Mouse (Mus musculus) neural tube, embryonic 12.5 days (tissue): ENCODE measurements around the gene Klhdc4. TPM values are rescaled to one million over a fixed set of nuclear protein-coding genes. Genes with fewer than 3 reads are reported as not detected.

Experiments used
- ATAC-seq: fragments of 200-750 bp; cut with Nextera tagmentation; 2 replicates; pipeline ENCODE4 v1.8.0; 2017; ENCODE audit warnings: low read depth, mild to moderate bottlenecking, moderate TSS enrichment, moderate library complexity; ENCODE audit not compliant: low FRiP score
- H3K27ac ChIP-seq: fragments of 300-500 bp; sonication (generic); 2 replicates; pipeline ENCODE4 v1.5.1; 2016
- H3K27me3 ChIP-seq: fragments of 300-500 bp; sonication (generic); replicated peaks from 2 replicates; pipeline ENCODE4 v1.6.1; 2016; ENCODE audit warnings: mild to moderate bottlenecking
- H3K36me3 ChIP-seq: fragments of 300-500 bp; sonication (generic); 2 replicates; pipeline ENCODE4 v1.6.1; 2016; ENCODE audit warnings: mild to moderate bottlenecking
- H3K4me1 ChIP-seq: fragments of 300-500 bp; sonication (generic); 2 replicates; pipeline ENCODE4 v1.6.1; 2016
- H3K4me2 ChIP-seq: fragments of 300-500 bp; sonication (generic); replicated peaks from 2 replicates; pipeline ENCODE4 v1.6.1; 2016; ENCODE audit warnings: mild to moderate bottlenecking
- H3K4me3 ChIP-seq: fragments of 300-500 bp; sonication (generic); 2 replicates; pipeline ENCODE4 v1.5.1; 2016
- H3K9ac ChIP-seq: fragments of 300-500 bp; sonication (generic); 2 replicates; pipeline ENCODE4 v1.6.1; 2016; ENCODE audit warnings: mild to moderate bottlenecking
- H3K9me3 ChIP-seq: fragments of 300-500 bp; sonication (generic); 2 replicates; pipeline ENCODE4 v1.6.1; 2016; ENCODE audit warnings: mild to moderate bottlenecking
- WGBS: fragments of 180-500 bp; shearing (Covaris S2); methylation state at CpG from one replicate; pipeline ENCODE4 v1.1.7; 2016; 5-methylcytosine and 5-hydroxymethylcytosine counted together
- polyA plus RNA-seq: library from polyadenylated mRNA; unstranded; fragments of >200 nt; fragmentation: Nextera tagmentation; extraction: Ambion mirVana; gene quantifications from 2 replicates; pipeline ENCODE4 v1.2.1, GENCODE M21; 2016

The Klhdc4 gene
- polyA plus RNA-seq, 1 experiment from 2014 or later, result 47.7 TPM

GRCm38 (mm10) chr8:121821770-121822169 is 7.6 kb downstream of the Klhdc4 start:
- no peak overlapping the region for H3K4me3 ChIP-seq
- H3K27me3 ChIP-seq, result no peaks in the 10 kb centered on the region
- WGBS, result 93% methylated on average over 9 of the region's 9 CpGs
- peaks cover 18% of the 10 kb centered on the region for H3K36me3 ChIP-seq
- no peaks in the 10 kb centered on the region for H3K9me3 ChIP-seq
- H3K27ac ChIP-seq, result no peak overlapping the region
- H3K4me1 ChIP-seq, result no peaks in the 10 kb centered on the region
- H3K9ac ChIP-seq, result no peak overlapping the region
- H3K4me2 ChIP-seq, result no peak overlapping the region
- no peak for ATAC-seq

GRCm38 (mm10) chr8:121821320-121821719 is 8.0 kb downstream of the Klhdc4 start:
- H3K27me3 ChIP-seq, result no peaks in the 10 kb centered on the region
- no peak overlapping the region for H3K9ac ChIP-seq
- no peaks in the 10 kb centered on the region for H3K9me3 ChIP-seq
- H3K36me3 ChIP-seq, result peaks cover 20% of the 10 kb centered on the region
- no peak overlapping the region for H3K27ac ChIP-seq
- no peaks in the 10 kb centered on the region for H3K4me1 ChIP-seq
- 91% methylated on average over 11 of the region's 11 CpGs for WGBS
- H3K4me2 ChIP-seq, result no peak overlapping the region
- H3K4me3 ChIP-seq, result no peak overlapping the region
- ATAC-seq, result no peak

- ATAC-seq, result no peak
- H3K27ac ChIP-seq, result no peak overlapping the region
- H3K9me3 ChIP-seq, result no peaks in the 10 kb centered on the region
- H3K27me3 ChIP-seq, result no peaks in the 10 kb centered on the region
- H3K36me3 ChIP-seq, result peaks cover 23% of the 10 kb centered on the region
- H3K9ac ChIP-seq, result no peak overlapping the region
- no peak overlapping the region for H3K4me2 ChIP-seq
- no peaks in the 10 kb centered on the region for H3K4me1 ChIP-seq
- no peak overlapping the region for H3K4me3 ChIP-seq
- whole genome bisulfite sequencing, result 94% methylated on average over 6 of the region's 6 CpGs
Measured at GRCm38 (mm10) chr8:121820840-121821239, 8.5 kb downstream of the Klhdc4 start.

- no peak for ATAC-seq
- peaks cover 46% of the 10 kb centered on the region for H3K36me3 ChIP-seq
- H3K27me3 ChIP-seq, result no peaks in the 10 kb centered on the region
- H3K4me1 ChIP-seq, result no peaks in the 10 kb centered on the region
- 83% methylated on average over 7 of the region's 7 CpGs for WGBS
- no peak overlapping the region for H3K27ac ChIP-seq
- H3K4me3 ChIP-seq, result no peak overlapping the region
- no peaks in the 10 kb centered on the region for H3K9me3 ChIP-seq
- H3K4me2 ChIP-seq, result no peak overlapping the region
- no peak overlapping the region for H3K9ac ChIP-seq
Measured at GRCm38 (mm10) chr8:121818226-121818625, 11.1 kb downstream of the Klhdc4 start.

GRCm38 (mm10) chr8:121811931-121812570 is 17.3 kb downstream of the Klhdc4 start:
- H3K9ac ChIP-seq, result no peak overlapping the region
- no peak overlapping the region for H3K4me3 ChIP-seq
- H3K27ac ChIP-seq, result no peak overlapping the region
- WGBS, result 97% methylated on average over 12 of the region's 12 CpGs
- H3K9me3 ChIP-seq, result no peaks in the 10 kb centered on the region
- H3K4me2 ChIP-seq, result no peak overlapping the region
- no peaks in the 10 kb centered on the region for H3K4me1 ChIP-seq
- H3K36me3 ChIP-seq, result peaks cover 55% of the 10 kb centered on the region
- no peaks in the 10 kb centered on the region for H3K27me3 ChIP-seq
- ATAC-seq, result no peak

- no peaks in the 10 kb centered on the region for H3K27me3 ChIP-seq
- WGBS, result 92% methylated on average over 3 of the region's 3 CpGs
- H3K9ac ChIP-seq, result no peak overlapping the region
- peaks cover 57% of the 10 kb centered on the region for H3K36me3 ChIP-seq
- H3K4me3 ChIP-seq, result no peak overlapping the region
- no peak overlapping the region for H3K27ac ChIP-seq
- no peaks in the 10 kb centered on the region for H3K4me1 ChIP-seq
- no peaks in the 10 kb centered on the region for H3K9me3 ChIP-seq
- H3K4me2 ChIP-seq, result no peak overlapping the region
- ATAC-seq, result no peak
Measured at GRCm38 (mm10) chr8:121811502-121811901, 17.9 kb downstream of the Klhdc4 start.

- H3K4me2 ChIP-seq, result no peak overlapping the region
- no peak overlapping the region for H3K27ac ChIP-seq
- WGBS, result 93% methylated on average over 11 of the region's 11 CpGs
- H3K4me1 ChIP-seq, result no peaks in the 10 kb centered on the region
- H3K4me3 ChIP-seq, result no peak overlapping the region
- H3K36me3 ChIP-seq, result peaks cover 61% of the 10 kb centered on the region
- H3K9me3 ChIP-seq, result no peaks in the 10 kb centered on the region
- ATAC-seq, result no peak
- H3K27me3 ChIP-seq, result no peaks in the 10 kb centered on the region
- no peak overlapping the region for H3K9ac ChIP-seq
Measured at GRCm38 (mm10) chr8:121809524-121810155, 19.7 kb downstream of the Klhdc4 start.

- ATAC-seq, result no peak
- 80% methylated on average over 11 of the region's 11 CpGs for WGBS
- H3K36me3 ChIP-seq, result peaks cover 55% of the 10 kb centered on the region
- H3K4me1 ChIP-seq, result no peaks in the 10 kb centered on the region
- no peaks in the 10 kb centered on the region for H3K27me3 ChIP-seq
- no peak overlapping the region for H3K4me2 ChIP-seq
- H3K9me3 ChIP-seq, result no peaks in the 10 kb centered on the region
- no peak overlapping the region for H3K4me3 ChIP-seq
- no peak overlapping the region for H3K9ac ChIP-seq
- H3K27ac ChIP-seq, result no peak overlapping the region
Measured at GRCm38 (mm10) chr8:121808032-121808431, 21.3 kb downstream of the Klhdc4 start.

- no peaks in the 10 kb centered on the region for H3K9me3 ChIP-seq
- no peak overlapping the region for H3K4me2 ChIP-seq
- WGBS, result 92% methylated on average over 13 of the region's 13 CpGs
- ATAC-seq, result no peak
- H3K4me3 ChIP-seq, result no peak overlapping the region
- H3K27me3 ChIP-seq, result no peaks in the 10 kb centered on the region
- H3K36me3 ChIP-seq, result peaks cover 49% of the 10 kb centered on the region
- H3K9ac ChIP-seq, result no peak overlapping the region
- no peaks in the 10 kb centered on the region for H3K4me1 ChIP-seq
- no peak overlapping the region for H3K27ac ChIP-seq
Measured at GRCm38 (mm10) chr8:121806126-121806525, 23.2 kb downstream of the Klhdc4 start.

GRCm38 (mm10) chr8:121804829-121805228 is 24.5 kb downstream of the Klhdc4 start:
- H3K27ac ChIP-seq, result no peak overlapping the region

GRCm38 (mm10) chr8:121798401-121798800 is 31.0 kb downstream of the Klhdc4 start:
- Histone ChIP-seq H3K4me1 (no peaks in the 10 kb centered on the region), H3K9me3 (no peaks in the 10 kb centered on the region), H3K36me3 (peaks cover 80% of the 10 kb centered on the region), H3K4me3 (no peak overlapping the region), H3K4me2 (no peak overlapping the region), H3K27ac (no peak overlapping the region), H3K27me3 (no peaks in the 10 kb centered on the region), H3K9ac (no peak overlapping the region)
- WGBS, result 93% methylated on average over 6 of the region's 6 CpGs
- no peak for ATAC-seq

More at GRCm38 (mm10) chr8:121804829-121805228, 24.5 kb downstream of the Klhdc4 start:
- H3K4me1 ChIP-seq, result no peaks in the 10 kb centered on the region
- no peak for ATAC-seq
- H3K9ac ChIP-seq, result no peak overlapping the region
- no peak overlapping the region for H3K4me2 ChIP-seq
- H3K4me3 ChIP-seq, result no peak overlapping the region
- H3K36me3 ChIP-seq, result peaks cover 57% of the 10 kb centered on the region
- no peaks in the 10 kb centered on the region for H3K27me3 ChIP-seq
- WGBS, result 95% methylated on average over 5 of the region's 5 CpGs
- no peaks in the 10 kb centered on the region for H3K9me3 ChIP-seq

GRCm38 (mm10) chr8:121796406-121796805 is 33.0 kb downstream of the Klhdc4 start:
- Histone ChIP-seq H3K4me1 (no peaks in the 10 kb centered on the region), H3K9ac (no peak overlapping the region), H3K27me3 (no peaks in the 10 kb centered on the region), H3K4me3 (no peak overlapping the region), H3K36me3 (peaks cover 78% of the 10 kb centered on the region), H3K9me3 (no peaks in the 10 kb centered on the region), H3K27ac (no peak overlapping the region), H3K4me2 (no peak overlapping the region)
- ATAC-seq, result no peak
- WGBS, result 93% methylated on average over 11 of the region's 11 CpGs

- 93% methylated on average over 8 of the region's 8 CpGs for WGBS
- no peaks in the 10 kb centered on the region for H3K27me3 ChIP-seq
- no peaks in the 10 kb centered on the region for H3K4me1 ChIP-seq
- no peak overlapping the region for H3K27ac ChIP-seq
- H3K4me2 ChIP-seq, result no peak overlapping the region
- ATAC-seq, result no peak
- no peaks in the 10 kb centered on the region for H3K9me3 ChIP-seq
- H3K36me3 ChIP-seq, result peaks cover 69% of the 10 kb centered on the region
- no peak overlapping the region for H3K4me3 ChIP-seq
- no peak overlapping the region for H3K9ac ChIP-seq
Measured at GRCm38 (mm10) chr8:121795461-121795860, 33.9 kb downstream of the Klhdc4 start.
